Mouse (Mus musculus): ENCODE results near the gene B4galnt1. TPM values are rescaled to one million over a fixed set of nuclear protein-coding genes. Genes with fewer than 3 reads are reported as not detected.

B4galnt1 gene
- polyA plus RNA-seq, 1 experiment from 2014 or later = 39.2 TPM

DNA sequence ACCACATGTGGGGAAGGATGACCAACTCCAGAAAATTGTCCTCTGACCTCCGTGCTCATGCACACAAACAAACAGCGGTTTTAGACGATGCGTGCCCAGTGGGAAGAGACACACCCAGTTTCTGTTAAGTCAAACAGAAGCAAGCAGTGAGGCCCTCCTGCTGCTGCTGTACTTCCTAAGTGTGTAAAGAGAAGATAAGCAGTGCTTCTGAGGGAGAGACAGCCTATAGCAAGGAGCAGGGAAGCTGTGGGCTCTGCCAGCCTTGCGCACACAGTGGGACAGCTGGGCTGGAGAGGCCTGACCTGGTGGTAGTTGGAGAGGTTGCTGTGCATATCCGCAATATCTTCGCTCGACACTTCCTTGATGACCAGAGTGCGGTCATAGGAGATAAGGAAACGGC is 40.3 kb downstream of the B4galnt1 start:
- no peak for DNase-seq (ENCODE audit: low spot score)

DNA sequence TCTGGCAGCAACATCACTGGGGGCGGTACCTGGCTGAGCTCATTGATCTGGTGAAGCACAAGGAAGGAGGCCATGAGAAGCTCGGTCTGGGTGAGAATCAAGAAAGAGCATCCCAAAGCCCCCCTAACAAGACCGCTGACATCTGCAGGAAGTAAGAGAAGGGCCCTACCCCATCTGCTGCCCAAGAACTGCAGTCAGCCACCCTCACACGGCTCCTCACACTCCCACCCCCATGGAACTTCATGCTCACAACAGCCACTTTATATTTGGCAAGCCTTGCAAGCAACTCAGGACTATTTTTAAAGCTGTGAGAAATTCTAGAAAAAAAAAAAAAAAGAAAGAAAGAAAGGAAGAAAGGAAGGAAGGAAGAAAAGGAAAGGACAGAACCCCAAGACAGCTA is 43.9 kb downstream of the B4galnt1 start:
- DNase-seq (ENCODE audit: low spot score) = no peak

DNA sequence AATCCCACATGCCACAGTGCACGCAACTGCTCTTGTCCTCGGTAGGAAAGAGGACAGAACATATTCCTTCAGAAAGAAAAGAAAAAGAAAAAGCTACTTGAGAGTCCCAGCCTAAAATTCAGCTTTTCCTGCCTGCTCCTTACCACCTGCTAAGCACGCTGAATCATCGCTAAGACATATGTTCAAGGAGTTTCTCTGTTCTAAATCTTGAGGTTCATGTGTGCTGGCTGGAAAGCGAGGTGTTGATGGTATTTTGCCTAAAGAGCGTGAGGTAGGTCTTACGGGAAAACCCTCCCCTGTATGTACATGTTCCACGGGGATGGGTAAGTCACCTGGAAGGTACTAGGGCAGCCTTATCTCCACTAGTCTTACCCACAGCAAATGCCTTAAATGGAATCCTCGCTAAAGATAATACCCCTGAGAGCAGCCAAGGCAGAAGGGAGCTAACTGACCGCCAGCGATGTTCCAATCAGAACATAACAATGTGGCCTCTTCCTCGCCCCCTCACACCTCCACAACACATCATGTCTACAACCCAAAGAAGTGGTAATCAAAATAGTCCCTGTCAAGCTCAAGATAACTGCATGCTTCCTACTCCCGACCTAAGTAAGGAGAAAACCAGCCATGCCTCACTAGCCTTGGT is 45.0 kb downstream of the B4galnt1 start:
- DNase-seq (ENCODE audit: low spot score) = no peak

DNA sequence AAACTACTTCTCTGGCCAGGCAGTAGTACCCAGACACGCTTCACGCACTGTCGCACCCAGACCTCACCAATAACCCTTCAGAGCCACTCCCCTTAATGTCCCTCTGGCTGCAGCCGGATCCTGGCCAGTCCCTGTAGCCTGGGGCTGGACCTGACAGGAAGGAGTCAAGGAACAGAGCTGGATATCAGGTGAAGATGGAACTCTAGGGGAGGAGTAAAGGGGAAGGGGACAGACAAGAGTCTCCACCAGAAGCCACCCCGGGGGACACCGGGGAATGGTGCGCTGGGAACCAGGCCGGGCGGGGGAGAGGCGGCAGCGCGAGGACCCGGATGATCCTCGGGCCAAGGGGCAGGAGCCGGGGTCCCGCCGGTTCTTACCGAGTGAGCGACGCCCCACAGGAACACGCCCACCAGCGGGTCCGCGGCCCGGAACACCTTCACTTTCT is 46.0 kb downstream of the B4galnt1 start:
- DNase-seq (ENCODE audit: low spot score) = no peak

DNA sequence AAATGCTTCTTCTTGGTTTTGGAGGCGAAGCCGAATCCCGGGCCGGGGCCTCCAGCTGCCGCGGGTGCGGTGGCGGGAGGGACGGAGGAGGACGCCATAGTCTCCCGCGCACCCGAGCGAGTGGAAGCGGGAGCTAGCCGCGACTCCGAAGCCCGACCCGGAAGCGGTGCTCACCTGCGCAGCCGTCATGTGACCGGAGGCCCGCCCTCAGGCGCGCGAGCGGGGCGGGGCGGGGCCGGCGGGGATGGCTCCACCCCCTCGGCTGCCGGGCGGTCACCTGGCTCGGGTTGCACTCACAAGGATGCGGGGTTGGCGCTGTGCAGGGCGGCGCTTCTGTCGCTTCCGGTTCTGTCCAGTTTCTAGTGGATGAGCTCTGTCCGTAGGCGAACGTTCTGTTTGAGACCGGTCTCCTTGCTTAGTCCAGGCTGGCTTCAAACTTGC is 46.4 kb downstream of the B4galnt1 start, which contains the start of gene Pip4k2c:
Pip4k2c (minus strand) TSS at position 172 of the 441 bp plus-strand sequence.
- DNase-seq (ENCODE audit: low spot score) = peak; percentile 91

DNA sequence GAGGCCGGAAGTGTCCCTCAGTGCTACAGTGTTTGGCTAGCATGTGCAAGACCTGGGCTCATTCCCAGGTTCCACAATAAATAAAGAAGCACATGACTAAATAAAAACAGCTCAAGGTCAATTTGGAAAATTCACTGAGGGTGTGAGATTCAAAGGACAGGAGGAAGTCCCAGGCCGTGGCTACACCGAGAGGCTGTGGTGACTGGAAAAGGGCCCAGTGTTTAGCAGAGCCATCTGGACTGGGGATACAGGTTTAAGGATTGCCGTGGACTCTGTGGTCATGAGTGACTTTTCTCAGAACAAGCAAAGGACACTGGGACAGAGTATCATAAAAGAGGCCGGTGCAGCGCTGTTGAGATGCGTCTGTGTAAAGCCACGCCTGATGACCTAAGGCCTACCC is 48.2 kb downstream of the B4galnt1 start:
- DNase-seq (ENCODE audit: low spot score) = no peak

DNA sequence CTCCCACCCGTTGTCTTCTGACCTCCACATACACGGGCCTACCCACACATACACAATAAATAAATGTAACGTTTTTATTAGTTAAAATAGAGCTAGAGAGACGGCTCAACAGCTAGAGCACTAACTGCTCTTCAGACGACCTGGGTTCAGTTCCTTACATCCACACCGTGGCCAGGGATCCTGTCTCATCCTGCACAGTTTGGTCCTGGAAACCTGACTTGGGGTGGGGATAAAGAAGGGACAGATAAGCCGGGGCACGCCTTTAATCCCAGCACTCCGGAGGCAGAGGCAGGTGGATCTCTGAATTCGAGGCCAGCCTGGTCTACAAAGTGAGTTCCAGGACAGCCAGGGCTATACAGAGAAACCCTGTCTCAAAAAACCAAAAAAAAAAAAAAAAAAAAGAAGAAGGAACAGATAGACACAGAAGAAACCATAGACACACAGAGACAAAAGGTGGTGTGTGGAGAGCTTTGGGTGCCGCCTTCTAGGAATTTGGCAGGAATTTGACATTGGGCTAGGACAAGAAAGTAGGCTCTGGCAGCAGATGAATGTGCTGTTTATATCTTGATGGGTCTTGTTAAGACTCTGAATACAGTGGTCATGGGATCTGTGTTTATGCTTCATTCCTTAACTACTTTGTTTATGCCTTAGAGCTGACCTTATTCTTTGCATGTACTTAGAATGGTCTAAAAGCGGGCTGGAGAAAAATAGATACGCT is 48.8 kb downstream of the B4galnt1 start:
- no peak for DNase-seq (ENCODE audit: low spot score)

DNA sequence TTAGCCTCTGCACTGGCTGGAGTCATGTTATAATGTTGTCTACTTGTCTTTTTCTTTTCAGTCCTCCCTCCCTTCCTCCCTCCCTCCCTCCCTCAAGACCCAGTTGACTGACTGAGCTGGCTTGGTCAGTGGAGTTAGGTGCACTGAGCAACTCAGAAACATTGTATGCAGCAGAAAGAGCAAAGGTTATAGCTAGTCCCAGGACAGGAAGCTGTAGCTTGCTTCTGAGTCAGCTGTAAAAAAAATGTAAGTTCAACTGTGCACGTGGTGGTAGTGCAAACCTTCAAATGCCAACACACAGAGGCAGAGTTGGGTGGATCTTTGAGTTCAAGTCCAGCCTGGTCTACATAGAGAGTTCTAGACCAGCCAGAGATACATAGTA is 49.4 kb downstream of the B4galnt1 start:
- DNase-seq (ENCODE audit: low spot score) = no peak

DNA sequence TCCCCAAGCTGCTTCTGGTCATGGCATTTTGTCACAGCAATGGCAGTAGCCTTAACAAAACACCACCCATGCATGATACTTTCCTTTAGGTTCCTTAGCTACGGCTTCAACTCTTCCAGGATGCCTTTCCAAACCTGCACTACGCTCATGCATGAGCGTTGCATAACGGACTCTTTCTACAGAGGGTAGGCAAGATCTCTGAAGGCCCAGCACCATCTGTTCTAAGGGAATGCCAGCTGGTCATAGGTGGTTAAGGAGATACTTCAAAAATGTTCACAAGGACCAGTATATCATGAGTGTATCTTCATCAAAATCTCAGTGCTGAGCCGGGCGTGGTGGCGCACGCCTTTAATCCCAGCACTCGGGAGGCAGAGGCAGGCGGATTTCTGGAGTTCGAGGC is 51.4 kb downstream of the B4galnt1 start:
- no peak for DNase-seq (ENCODE audit: low spot score)

DNA sequence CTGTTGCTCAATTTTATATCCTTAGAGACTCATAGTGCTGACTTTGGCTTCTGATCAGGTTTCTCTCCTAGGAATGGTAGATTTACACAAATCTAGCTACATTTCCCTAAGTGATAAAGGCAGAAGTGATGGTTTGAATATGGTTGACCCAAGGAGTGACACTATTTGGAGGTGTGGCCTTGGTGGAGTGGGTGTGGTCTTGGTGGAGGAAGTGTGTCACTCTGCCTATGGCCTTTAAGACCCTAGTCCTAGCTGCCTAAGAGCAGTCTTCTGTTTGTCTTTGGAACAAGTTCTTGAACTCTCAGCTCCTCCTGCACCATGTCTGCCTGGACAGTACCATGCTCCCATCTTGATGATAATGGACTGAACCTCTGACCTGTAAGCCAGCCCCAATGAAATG is 52.2 kb downstream of the B4galnt1 start:
- DNase-seq (ENCODE audit: low spot score) = no peak

DNA sequence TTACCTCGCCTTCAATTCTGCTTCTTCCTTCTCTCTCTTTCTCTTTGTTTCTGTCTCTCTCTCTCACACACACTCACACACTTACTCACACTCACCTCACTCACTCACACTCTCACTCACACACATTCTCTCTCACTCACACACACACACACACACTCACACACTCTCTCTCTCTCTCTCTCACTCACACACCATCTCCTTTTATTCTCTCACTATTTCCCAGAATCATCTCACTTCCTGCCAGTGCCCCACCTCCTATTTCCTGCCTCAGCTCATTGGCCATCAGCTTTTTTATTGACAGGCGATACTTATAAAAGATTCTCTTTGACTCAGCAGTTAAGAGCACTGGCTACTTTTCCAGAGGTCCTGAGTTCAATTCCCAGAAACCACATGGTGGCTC is 53.3 kb downstream of the B4galnt1 start:
- DNase-seq (ENCODE audit: low spot score) = no peak

Other genes with a start within 250 kb of the B4galnt1 start
- 30.3 and 34.3 TPM in 2 replicates for gene Ctdsp2, start 186.5 kb upstream of the B4galnt1 start, polyA plus RNA-seq (2015; fragmentation: Nextera tagmentation; extraction: Ambion mirVana)
- gene Avil, start 164.5 kb upstream of the B4galnt1 start, polyA plus RNA-seq (2015; fragmentation: Nextera tagmentation; extraction: Ambion mirVana) = 0.98 and 1.0 TPM in 2 replicates
- gene Tsfm, start 134.4 kb upstream of the B4galnt1 start, polyA plus RNA-seq (2015; fragmentation: Nextera tagmentation; extraction: Ambion mirVana) = 74.9 and 75.8 TPM in 2 replicates
- gene Mettl1, start 123.8 kb upstream of the B4galnt1 start, polyA plus RNA-seq (2015; fragmentation: Nextera tagmentation; extraction: Ambion mirVana) = 24.7 and 25.5 TPM in 2 replicates
- 0.08 TPM in 1 of 2 replicates, not detected in the other for gene Eef1akmt3, start 123.7 kb upstream of the B4galnt1 start, polyA plus RNA-seq (2015; fragmentation: Nextera tagmentation; extraction: Ambion mirVana)
- gene Cyp27b1, start 117.0 kb upstream of the B4galnt1 start, polyA plus RNA-seq (2015; fragmentation: Nextera tagmentation; extraction: Ambion mirVana) = 0.05 and 0.09 TPM in 2 replicates
- 0.30 and 0.52 TPM in 2 replicates for gene March9, start 105.0 kb upstream of the B4galnt1 start, polyA plus RNA-seq (2015; fragmentation: Nextera tagmentation; extraction: Ambion mirVana)
- 889 and 1,028 TPM in 2 replicates for gene Cdk4, start 101.7 kb upstream of the B4galnt1 start, polyA plus RNA-seq (2015; fragmentation: Nextera tagmentation; extraction: Ambion mirVana)
- gene Tspan31, start 95.0 kb upstream of the B4galnt1 start, polyA plus RNA-seq (2015; fragmentation: Nextera tagmentation; extraction: Ambion mirVana) = 49.9 and 60.5 TPM in 2 replicates
- gene Agap2, start 89.9 kb upstream of the B4galnt1 start, polyA plus RNA-seq (2015; fragmentation: Nextera tagmentation; extraction: Ambion mirVana) = 12.3 and 13.5 TPM in 2 replicates
- 90.9 and 95.4 TPM in 2 replicates for gene Os9, start 44.1 kb upstream of the B4galnt1 start, polyA plus RNA-seq (2015; fragmentation: Nextera tagmentation; extraction: Ambion mirVana)
- gene Slc26a10, start 15.4 kb downstream of the B4galnt1 start, polyA plus RNA-seq (2015; fragmentation: Nextera tagmentation; extraction: Ambion mirVana) = 1.6 and 2.6 TPM in 2 replicates
- 3.7 and 4.5 TPM in 2 replicates for gene Arhgef25, start 24.9 kb downstream of the B4galnt1 start, polyA plus RNA-seq (2015; fragmentation: Nextera tagmentation; extraction: Ambion mirVana)
- 42.7 and 47.3 TPM in 2 replicates for gene Dtx3, start 30.5 kb downstream of the B4galnt1 start, polyA plus RNA-seq (2015; fragmentation: Nextera tagmentation; extraction: Ambion mirVana)
- 24.1 and 24.4 TPM in 2 replicates for gene Pip4k2c, start 46.4 kb downstream of the B4galnt1 start, polyA plus RNA-seq (2015; fragmentation: Nextera tagmentation; extraction: Ambion mirVana)
- gene Kif5a, start 98.1 kb downstream of the B4galnt1 start, polyA plus RNA-seq (2015; fragmentation: Nextera tagmentation; extraction: Ambion mirVana) = 0.13 and 0.32 TPM in 2 replicates
- gene Dctn2, start 101.1 kb downstream of the B4galnt1 start, polyA plus RNA-seq (2015; fragmentation: Nextera tagmentation; extraction: Ambion mirVana) = 129 and 138 TPM in 2 replicates
- 10.3 and 13.8 TPM in 2 replicates for gene Mbd6, start 123.8 kb downstream of the B4galnt1 start, polyA plus RNA-seq (2015; fragmentation: Nextera tagmentation; extraction: Ambion mirVana)
- 110 and 122 TPM in 2 replicates for gene Mars, start 146.6 kb downstream of the B4galnt1 start, polyA plus RNA-seq (2015; fragmentation: Nextera tagmentation; extraction: Ambion mirVana)
- 107 and 127 TPM in 2 replicates for gene Arhgap9, start 156.7 kb downstream of the B4galnt1 start, polyA plus RNA-seq (2015; fragmentation: Nextera tagmentation; extraction: Ambion mirVana)
- 0.13 and 0.14 TPM in 2 replicates for gene Gli1, start 176.7 kb downstream of the B4galnt1 start, polyA plus RNA-seq (2015; fragmentation: Nextera tagmentation; extraction: Ambion mirVana)
- not detected in 2 replicates for gene Inhbe, start 189.2 kb downstream of the B4galnt1 start, polyA plus RNA-seq (2015; fragmentation: Nextera tagmentation; extraction: Ambion mirVana)
- gene Inhbc, start 205.2 kb downstream of the B4galnt1 start, polyA plus RNA-seq (2015; fragmentation: Nextera tagmentation; extraction: Ambion mirVana) = not detected in 2 replicates
- 19.4 and 26.7 TPM in 2 replicates for gene R3hdm2, start 215.1 kb downstream of the B4galnt1 start, polyA plus RNA-seq (2015; fragmentation: Nextera tagmentation; extraction: Ambion mirVana)

Data from thymus, postnatal 0 days (tissue).